Mouse (Mus musculus) frontal cortex, postnatal 14 days (tissue): ENCODE measurements at regions not wholly inside any gene's neighbourhood (a gene's known extent, or its start where the extent isn't known, plus 50 kb on each side); places are given as distances from the start of the nearest gene placed in this dataset.
A peak's percentile ranks its signal among the peaks of the same experiment; 100 is the strongest.

Source experiments
- DNase-seq, 2 experiments: peaks; one replicate each; pipeline ENCODE4 v3.0.0; 2022; ENCODE audit warnings: low spot score in 2 of 2

GRCm38 (mm10) chr3:57910020-57910419, 62.1 kb upstream of the Pfn2 start:
- no peak for DNase-seq

- peak in 1 of 2 experiments; percentile 21 for DNase-seq
These were observed 64.1 kb upstream of the Pfn2 start for GRCm38 (mm10) chr3:57911831-57912596.

GRCm38 (mm10) chr3:57912650-57913343, 64.9 kb upstream of the Pfn2 start:
- DNase-seq = no peak

GRCm38 (mm10) chr3:57914687-57915086, 66.8 kb upstream of the Pfn2 start:
- no peak for DNase-seq

- no peak for DNase-seq
These were observed 71.0 kb upstream of the Pfn2 start for GRCm38 (mm10) chr3:57918913-57919312.

GRCm38 (mm10) chr3:57919390-57920089, 71.7 kb upstream of the Pfn2 start:
- no peak for DNase-seq

- DNase-seq = no peak
These were observed 72.2 kb upstream of the Pfn2 start for GRCm38 (mm10) chr3:57920090-57920432.

- DNase-seq = no peak
These were observed 73.4 kb upstream of the Pfn2 start for GRCm38 (mm10) chr3:57921071-57921882.

GRCm38 (mm10) chr3:57923061-57923460, 75.2 kb upstream of the Pfn2 start:
- no peak for DNase-seq

- DNase-seq = no peak
These were observed 85.0 kb upstream of the Pfn2 start for GRCm38 (mm10) chr3:57932657-57933539.

- no peak for DNase-seq
These were observed 87.2 kb upstream of the Pfn2 start for GRCm38 (mm10) chr3:57935042-57935610.

GRCm38 (mm10) chr3:57940504-57941381, 92.9 kb upstream of the Pfn2 start:
- DNase-seq = no peak

- no peak for DNase-seq
These were observed 96.8 kb upstream of the Pfn2 start for GRCm38 (mm10) chr3:57944698-57945097.

- DNase-seq = no peak
These were observed 97.9 kb upstream of the Pfn2 start for GRCm38 (mm10) chr3:57945765-57946164.

- DNase-seq = no peak
These were observed 99.5 kb upstream of the Pfn2 start for GRCm38 (mm10) chr3:57947331-57947730.

- DNase-seq = no peak
These were observed 100.8 kb upstream of the Pfn2 start for GRCm38 (mm10) chr3:57948720-57949119.

- DNase-seq = peak in 1 of 2 experiments; percentile 12
These were observed 102.8 kb upstream of the Pfn2 start for GRCm38 (mm10) chr3:57950431-57951331.

GRCm38 (mm10) chr3:57951438-57951837, 103.6 kb upstream of the Pfn2 start:
- no peak for DNase-seq
